Mouse (Mus musculus): ENCODE results near the gene Il1rapl2. TPM values are rescaled to one million over a fixed set of nuclear protein-coding genes. Genes with fewer than 3 reads are reported as not detected.

Il1rapl2 gene
- not detected for polyA plus RNA-seq (2017; shearing (Covaris generic))

DNA sequence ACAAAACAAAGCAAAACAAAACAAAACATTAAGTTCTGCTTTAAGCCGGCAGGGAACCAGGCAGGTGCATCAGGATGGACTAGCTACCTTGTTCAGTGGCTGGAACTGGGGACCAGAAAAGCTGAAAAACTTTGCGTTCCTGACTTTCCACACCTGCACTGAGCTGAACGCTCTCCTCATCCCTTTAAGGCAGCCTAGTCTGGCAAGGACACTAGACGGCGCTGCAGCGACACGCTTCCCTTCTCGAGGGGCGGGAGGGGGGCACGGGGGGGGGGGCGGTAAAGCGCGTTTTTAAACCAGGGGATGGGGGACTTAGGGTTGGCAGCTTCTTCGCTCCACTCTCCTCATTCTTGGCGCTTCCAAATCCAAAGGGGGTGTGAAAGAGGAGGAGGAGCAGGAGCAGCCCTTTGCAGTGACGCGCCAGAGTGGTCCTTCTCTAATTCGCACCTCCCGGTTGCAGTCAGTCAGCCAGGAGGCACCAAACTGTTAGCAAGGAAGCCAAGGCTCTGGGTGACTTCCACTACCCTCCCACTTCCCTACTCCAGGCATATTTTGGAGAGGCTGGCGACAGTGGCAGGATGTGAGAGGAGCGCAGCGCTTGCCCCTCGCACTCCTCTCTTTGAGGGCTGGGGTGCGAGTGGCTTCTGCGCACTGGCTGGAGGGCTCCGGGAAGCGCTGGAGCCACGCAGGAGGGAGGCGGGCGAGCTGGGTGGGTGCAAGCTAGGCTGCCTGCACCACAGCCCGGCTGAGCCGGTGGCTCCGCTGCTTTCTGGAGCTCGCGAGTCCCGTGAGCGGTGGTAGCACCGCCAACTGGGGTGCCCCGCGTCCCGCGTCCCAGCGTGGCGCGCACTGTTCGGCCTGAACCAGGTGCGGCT lies at the start of gene Il1rapl2:
Gene Il1rapl2, plus strand, starts transcription at position 288 of the 875 bp plus-strand sequence.

DNA sequence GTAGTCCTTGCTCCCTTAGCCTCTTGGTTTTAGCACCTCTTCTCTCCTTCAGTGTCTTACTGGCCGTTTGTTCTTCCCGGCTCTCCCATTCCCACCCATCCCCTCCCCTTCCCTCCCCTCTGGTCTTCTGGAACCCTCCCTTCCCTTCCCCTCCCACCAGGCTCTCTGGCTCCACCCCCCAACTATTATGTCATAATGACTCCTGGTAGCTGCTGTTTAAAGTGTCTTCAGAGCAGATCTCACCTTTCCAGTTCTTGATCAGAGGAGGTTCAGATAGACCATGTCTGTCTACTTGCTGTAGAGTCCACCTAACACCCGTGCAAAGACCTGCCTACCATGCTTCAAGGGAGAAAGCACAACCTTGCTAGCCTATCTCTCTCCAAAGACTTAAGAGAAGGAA lies 639.1 kb downstream of the Il1rapl2 start, which contains the start of gene Tex13a:
Gene Tex13a, minus strand, starts transcription at position 101 of the 400 bp plus-strand sequence.

